Mouse (Mus musculus): ENCODE results near the gene Mblac2.

The Mblac2 gene

DNA sequence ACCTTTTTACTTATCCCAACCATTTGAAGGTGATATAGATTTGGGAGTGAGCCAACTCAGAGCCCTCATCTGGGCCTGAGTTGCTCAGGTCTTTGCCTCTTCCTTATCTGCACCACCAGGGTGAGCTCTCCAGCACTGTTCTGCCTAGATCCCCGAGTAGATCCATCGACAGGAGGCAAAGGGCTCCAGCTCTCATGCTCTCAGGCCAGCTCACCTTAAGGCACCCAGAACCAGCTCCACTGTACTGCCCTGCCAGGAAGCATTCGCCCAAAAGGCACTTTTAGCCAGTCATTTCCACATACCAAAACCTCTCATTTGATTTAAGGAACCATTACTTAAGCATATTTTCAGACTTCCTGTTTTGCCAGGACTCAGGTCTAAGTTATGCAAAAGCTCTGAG lies 29.8 kb downstream of the Mblac2 start:
- no peak for DNase-seq (ENCODE audit: low spot score)

DNA sequence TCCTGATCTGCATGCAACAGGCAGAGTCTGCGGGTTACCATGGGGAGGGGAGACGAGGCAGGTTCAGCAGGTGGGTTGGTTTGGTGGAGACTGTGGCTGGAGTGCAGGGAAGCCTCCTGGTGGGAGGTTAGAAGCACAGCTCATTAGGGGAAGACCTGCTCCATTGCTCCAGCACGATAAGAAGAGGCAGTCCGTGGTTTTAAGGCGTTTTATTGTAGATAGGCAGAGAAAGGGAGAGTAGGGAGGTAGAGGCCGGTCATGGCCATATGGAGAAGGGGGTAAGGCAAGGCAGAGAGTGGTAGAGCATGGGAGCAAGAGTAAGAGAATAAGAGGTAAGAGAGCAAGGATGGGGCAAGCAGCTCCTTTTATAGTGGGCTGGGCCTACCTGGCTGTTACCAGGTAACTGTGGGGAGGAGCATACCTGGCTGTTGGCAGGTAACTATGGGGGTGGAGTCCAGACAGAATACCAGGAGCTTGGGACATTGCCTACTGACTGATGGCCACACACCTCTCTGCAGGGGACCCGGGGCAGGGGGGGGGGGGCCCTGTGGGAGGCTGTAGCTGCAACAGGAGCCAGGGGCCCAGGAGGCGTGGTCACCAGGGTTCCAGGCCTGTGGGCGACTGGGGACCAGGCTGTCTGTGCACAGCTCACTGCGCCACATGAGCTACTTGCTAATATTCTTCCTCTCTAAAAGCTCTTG lies 32.4 kb downstream of the Mblac2 start:
- no peak for DNase-seq (ENCODE audit: low spot score)

DNA sequence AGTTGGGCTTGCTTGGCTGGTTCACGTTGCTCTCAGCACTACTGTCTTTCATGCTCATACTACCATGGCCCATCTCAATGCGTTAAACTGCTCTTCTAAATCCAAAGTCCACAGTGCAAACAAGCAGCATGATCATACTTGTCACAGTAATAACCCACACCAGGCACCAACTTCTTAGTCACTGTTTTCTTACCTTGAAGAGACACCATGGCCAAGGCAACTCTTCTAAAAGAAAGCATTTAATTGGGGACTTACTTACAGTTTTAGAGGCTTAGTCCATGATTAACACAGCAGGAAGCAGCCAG lies 32.9 kb downstream of the Mblac2 start:
- no peak for DNase-seq (ENCODE audit: low spot score)

DNA sequence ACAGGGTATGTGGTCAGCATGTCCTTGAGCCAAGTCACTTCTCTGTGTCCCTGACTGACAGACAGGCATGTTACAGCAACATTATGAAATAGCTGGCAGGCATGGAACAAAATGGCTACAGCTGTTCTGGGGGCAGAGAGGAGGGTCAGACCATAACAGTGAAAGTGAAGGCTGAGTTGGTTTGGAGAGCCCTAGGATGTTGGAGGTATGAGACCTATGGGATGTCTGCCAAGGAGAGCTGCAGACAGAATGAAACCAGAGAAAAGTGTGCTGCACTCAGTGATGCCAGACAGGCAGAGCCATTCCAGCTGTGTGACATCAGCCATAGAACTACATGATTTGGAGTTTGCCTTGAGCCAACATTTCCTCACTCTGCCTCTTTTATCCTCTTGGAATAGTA lies 43.7 kb downstream of the Mblac2 start:
- no peak for DNase-seq (ENCODE audit: low spot score)

DNA sequence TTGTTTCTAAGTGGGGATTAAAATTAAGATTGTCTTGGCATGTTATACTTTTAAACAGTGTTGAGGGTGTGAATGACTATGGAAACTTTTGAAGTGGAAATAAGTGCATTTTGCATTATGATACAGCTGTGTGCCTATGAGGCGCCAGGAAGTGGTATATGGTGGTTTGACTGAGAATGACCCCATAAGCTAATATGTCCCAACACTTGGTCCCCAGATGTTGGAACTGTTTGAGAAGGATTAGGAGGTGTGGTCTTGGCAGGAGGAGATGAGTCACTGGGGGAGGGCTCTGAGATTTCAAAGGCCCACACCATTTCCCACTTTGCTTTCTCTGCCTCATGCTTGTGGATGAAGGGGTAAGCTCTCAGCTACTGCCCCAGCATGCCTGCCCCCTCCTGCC lies 44.2 kb downstream of the Mblac2 start:
- no peak for DNase-seq (ENCODE audit: low spot score)

DNA sequence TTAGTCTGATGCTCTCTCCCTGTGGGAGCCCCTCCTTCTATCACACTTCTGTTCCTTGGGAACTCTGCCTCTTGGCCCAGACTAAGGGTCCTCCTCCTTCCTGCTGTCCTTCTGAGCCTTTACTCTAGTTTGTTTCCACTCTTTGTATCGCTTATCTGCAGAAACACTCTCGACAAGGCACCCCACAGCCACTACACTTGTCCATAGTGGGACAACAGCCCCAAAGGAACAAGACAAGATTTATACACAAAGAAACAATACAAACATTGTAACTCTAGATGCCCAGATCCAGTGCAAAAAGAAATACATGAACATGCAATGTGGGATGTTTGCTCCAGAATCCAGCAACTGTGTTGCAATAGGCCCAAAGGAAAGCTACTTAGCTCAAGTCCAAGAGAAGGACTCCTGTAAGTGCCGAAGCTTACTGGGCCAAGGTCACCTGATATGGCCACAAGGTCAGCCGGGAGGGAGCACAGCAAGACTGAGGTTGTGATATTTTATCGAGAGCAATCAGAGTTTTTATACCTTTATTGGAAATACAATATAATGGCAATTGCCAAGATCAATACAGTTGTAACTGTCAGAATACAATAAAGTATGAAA lies 46.0 kb downstream of the Mblac2 start:
- DNase-seq (ENCODE audit: low spot score) = no peak

DNA sequence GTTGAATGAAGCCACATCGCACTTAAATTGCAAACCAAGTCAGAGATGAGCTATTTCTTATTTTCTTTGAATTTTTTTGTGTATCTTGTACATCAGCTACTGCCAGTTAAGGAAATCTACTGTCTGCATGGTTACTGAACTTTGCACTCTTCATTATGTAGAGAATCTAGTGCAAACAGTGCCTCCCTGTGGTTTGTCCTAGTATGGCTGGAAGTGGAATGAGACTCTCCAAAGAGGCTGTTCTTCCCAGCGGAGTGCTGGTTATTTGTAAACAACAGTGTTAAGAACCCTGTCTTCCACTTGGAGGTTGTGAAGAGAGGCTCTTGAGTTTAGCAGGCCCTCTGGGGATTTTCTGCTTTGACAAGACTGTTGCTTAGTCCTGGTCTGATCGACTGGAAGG lies 49.2 kb downstream of the Mblac2 start:
- peak; percentile 36 for DNase-seq (ENCODE audit: low spot score)

DNA sequence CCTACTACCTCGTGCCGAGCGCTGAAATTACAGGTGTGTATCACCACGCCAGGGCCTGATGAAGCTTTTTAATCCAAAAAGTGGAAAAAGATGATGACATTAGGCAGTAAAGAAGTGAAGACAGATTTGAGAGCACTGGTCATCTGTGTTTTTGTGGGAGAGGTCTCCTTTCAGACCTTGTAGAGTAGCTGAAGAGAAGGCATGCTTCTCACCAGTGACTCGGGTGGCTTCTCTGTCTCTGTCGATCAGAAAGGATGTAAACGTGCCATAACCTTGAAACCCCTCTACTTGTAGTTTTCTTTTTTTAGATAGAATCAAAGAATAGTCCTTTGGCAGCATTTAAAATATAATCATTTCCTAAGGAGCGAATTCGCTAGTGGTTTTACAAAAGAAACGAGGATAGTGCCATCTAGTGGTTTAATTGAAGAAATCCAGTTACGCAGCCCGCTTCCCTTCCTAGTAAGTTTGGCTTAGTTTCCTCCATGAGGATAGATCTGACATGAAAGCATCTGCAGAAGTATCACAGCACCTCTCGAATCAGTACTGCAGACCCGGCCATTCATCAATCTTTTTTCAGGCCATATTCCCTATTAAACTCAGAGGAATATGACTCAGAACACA lies 50.5 kb downstream of the Mblac2 start:
- DNase-seq (ENCODE audit: low spot score) = no peak

DNA sequence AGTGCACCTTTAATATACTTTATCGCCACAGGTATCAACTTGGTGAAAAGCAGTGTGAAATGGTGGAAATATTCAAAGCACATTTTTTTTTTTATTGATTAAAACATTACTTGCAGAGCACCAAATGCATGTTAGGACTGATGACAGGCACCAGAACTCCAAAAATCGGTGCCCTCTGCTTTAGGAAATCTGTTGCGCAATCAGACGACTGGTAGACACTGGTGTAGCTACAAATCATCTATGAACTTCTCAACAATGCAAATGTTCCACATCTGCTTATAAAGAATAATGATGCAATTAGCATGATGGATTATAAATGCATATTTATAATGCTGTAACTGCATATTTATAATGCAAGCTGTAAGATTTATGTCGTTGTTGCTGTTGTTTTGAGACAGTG lies 53.0 kb downstream of the Mblac2 start:
- DNase-seq (ENCODE audit: low spot score) = no peak

DNA sequence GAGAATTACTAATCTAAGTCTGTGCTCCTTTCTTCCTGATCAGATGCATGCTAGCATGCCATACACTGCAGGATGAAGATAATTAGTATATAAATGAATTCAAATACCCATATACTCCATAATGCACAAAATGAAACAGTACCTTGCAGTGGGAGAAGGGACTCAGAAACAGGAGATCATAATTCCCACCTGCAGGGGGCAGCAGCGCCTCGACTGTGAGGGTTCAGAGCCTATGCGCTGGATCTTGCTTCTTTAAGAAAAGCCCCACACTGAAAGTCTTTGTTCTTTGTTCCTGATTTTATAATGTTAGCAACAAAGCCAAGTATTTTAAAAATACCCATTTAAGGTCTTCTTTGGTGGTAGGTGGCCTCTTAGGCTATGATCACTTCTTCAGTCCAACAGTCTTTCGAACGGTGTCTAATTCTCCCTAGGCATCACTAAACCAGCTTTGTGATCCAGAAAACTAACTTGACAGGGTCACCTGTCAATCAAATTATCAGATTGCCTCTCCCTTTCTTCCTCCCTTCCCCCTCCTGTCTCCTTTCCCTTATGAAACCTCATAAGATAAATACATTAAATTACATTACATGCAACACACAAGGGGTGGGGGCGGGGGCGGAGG lies 56.0 kb downstream of the Mblac2 start:
- DNase-seq (ENCODE audit: low spot score) = peak; percentile 61

DNA sequence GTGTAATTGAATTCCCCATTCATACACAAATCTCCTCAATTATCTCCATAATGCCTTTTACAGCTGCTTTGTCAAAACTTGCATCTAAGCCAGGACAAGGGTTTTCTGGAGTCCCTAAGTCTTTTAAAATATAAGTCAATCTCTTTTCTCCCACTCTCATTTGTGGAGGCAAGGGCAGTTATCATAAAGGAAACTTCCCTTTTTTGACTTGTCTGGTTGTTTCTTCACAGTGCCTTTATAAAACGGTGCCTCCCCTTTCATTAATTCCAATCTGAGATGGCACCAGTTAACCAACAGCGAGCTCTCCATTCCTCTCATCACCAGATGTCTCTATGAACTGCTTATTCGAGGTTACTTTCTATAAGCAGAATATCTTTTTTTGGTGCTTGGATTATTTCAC lies 65.1 kb downstream of the Mblac2 start:
- DNase-seq (ENCODE audit: low spot score) = no peak

DNA sequence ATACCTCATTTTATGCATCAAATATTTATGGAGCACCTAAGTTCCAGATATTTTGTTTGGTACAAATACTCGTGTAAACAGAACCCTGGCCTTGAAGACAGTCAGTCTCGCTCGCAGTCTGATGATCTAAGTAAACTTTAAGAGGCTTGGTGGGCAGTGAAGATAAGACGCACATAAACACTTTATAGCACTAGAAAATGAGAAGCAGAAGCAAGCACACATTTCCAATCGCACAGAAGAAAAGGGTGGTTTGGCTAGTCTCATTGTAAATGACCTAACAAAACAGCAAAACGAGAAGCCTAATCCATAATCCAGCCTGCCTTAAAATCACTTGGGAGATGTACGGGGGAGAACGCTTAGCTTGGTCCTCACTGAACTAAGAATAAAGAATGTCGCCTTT lies 71.3 kb downstream of the Mblac2 start:
- no peak for DNase-seq (ENCODE audit: low spot score)

DNA sequence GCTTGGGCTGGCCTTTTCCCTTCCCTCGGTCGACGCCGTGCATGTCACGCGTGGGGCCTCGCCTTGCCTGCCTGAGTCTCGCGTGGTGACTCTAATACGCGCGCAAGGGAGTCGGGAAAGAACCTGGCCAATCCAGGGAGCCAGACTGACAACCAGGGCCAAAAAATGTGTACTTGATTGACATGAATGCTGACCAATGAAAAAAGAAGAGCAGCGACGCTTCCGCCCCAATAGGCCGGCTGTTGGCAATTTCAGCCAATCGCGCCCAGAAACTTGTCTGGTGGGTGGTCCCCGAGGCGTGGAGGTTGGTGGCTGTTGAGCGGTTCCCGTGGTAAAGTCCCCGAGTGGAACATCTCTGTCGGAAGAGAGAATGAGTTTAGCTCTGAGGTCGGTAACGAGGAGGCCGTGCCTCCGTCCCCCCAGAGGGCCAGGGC lies 71.8 kb downstream of the Mblac2 start, which contains the start of gene Cetn3:
Gene Cetn3 (plus strand): TSS at position 107 of the 434 bp plus-strand sequence.
- DNase-seq (ENCODE audit: low spot score) = peak; percentile 91

DNA sequence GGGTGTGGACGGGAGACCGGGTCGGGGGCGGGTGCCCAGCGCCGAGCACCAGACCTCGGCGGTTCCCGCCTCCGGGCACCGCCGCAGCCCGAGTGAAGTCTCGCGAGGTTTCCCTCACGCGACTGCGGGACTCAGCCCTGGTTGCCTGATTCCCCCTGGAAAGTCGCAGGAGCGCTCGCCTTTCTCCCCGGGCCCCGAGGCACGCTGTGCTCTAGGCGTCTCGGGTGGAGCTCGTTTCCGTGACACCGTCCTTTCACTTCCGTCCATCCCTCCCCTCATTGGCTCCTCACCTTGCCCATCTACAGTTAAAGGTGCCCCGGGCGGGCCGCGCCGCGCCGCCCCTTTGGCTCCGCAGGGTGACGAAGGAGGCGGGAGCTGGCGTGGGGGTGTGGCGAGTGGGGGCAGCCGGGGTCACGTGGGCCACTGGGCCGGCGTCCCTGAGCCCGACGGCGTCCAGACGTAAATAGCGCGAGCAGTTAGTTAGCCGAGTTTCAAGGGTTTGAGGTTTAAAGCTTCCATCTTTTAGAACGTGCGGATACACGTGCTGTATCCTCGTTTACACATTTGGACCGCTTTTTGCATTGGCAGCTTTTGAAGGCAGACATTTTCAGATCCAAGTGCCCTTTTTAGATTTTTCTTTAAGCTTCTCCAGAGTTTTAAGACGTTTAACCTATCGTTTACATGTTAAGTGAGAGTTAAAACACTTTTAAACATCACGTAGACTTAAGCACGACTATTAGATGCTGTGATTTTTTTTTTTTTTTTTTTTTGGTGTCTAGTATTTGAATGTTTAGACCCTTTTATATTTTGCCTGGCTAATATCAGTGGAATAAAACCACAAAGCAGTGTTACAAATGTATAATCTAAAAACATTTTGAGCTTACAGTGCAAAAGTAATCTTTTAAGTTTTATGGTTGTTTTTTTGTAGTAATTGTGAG lies 72.5 kb downstream of the Mblac2 start:
- DNase-seq (ENCODE audit: low spot score) = peak; percentile 98

DNA sequence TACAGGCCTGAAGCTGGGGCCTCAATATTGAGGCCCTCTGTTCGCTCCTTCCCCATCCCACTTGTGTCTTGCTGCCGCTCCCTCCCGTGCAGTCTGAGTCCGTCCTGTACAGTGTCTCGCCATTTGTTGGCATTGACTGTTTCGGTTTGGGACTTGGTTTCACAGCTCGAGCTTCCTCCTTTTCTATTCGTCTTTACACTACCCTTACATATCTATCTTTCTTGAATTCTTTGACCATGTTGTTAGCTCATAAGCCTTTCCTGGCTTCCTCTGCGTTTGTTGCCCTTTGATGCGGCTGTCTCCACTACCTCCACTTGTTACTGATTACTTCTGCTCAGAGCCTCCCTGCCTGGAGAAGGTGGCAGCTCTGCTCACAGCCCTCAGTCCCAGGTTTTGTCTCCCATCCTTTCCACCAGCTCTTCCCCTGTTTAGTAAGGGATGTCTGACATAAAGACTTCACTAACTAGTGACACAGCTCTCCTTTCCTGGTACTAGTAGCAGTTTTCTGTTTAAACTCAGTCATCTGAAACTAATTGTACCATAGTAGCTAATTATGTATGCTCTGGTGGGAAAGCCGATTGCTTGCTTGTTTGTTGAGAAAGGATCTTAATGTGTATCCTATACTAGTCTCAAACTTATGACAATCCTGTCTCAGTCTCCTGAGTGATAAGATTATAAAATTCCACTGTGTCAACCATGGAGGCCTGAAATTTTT lies 74.8 kb downstream of the Mblac2 start:
- no peak for DNase-seq (ENCODE audit: low spot score)

DNA sequence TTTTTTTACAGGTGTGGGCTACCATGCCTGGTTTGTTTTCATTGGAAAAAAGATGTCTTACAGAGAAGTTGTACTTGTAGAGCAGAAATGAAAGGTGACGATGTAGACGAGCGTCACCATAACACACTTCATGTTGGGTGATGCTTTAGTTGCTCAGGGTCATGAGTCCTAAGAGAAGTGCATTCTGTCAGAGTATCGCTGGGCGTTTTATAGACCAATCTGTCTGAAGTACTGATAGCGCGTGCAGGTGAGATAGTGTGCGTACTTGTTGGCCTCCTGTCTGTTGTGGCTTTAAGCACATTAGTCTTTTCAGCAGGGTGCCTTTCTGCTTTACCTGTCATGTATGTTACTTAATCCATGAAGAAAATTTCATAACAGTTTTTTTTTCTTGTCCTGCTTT lies 79.0 kb downstream of the Mblac2 start:
- no peak for DNase-seq (ENCODE audit: low spot score)

DNA sequence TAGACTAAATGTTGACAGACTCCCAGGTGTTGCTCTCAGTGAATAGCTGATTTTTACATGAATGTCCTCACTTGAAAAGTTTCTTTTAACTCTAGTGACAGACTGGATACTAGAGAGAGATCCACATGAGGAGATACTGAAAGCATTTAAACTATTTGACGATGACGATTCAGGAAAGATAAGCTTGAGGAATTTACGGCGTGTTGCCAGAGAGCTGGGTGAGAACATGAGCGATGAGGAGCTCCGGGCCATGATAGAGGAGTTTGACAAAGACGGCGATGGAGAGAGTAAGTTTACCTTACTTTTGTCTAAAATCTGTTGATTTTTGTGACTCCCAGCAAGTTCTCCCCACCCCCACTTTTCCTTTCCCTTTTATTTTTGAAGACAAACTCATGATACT lies 80.7 kb downstream of the Mblac2 start:
- DNase-seq (ENCODE audit: low spot score) = no peak

DNA sequence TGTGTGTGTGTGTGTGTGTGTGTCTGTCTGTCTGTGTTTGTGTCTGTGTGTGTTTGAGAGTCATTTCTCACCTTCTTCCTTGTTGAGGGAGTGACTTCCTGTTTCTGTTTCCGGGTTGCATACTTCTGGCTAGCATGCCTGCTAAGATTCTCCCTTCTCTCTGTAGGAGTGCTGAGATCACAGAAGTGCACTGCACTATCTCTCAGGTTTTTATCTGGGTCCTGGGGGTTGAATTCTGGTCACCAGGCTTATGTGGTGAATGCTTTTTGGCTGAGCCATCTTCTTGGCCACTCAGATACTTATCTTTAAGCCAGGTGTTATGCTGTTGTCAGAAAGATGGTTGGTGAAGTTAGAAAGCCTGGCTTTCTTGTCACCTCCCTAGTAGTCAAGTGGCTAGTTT lies 82.7 kb downstream of the Mblac2 start:
- DNase-seq (ENCODE audit: low spot score) = no peak

DNA sequence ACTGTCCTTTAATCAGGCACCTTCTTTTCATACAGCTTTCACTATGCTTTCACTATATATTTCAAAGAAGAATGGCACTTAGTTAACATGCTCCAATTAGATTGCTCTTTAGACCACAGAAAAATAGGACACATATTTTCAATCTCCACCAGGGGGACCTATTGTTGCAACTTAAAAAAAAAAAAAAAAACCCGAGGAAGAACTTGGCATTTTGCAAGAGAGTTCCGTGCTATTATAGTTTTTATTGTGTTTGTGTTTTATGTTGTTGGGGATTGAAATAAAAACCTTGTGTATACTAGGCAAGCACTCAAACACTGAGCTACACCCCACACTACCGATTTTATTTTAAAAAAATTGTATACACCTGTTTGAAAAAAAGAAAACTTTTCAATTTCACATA lies 90.0 kb downstream of the Mblac2 start:
- no peak for DNase-seq (ENCODE audit: low spot score)

All from urinary bladder, postnatal 14 days (tissue).